8 mouse cellular contexts compared by ENCODE assay signal in the genomic region with DNA sequence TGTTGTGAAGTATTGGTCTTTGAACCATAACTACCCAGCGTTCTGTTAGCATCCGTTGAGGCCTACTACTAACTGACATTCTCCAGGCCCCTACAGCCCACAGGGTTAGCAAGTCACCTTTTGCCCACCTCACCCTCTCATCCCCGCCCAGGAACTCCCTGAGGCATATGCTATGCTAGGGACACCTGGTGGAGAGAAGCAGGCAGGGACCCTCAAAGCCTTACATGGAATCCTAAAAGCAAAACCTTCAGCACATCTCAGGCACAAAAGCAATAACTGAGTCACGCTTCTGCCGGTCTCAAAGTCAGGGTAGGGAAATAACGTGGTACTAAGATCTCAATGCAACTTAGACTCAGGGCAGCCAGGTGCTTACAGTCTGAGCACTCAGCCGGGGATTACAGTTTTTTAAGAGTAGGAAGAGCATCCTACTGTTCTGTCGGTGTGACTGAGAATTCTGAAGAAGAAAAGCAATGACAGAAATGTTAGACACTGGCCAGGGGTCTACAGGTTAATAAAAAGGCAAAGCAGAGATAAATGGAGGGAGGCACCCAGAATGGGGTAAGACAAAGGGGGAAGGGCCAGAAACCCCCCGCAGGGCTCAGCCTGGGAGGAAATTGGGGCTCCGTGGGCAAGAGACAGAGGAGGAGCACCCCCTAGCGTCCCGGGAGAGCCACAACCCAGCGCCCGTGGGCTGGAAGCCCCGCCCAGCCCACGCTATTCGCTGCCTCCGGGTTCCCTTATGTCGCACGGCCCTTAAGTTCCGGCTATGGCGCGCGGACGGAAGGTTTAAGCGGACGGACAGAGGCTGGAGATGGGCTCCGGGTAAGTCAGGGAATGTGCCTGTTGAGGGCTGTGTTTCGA. TPM values are rescaled to one million over a fixed set of nuclear protein-coding genes. Genes with fewer than 3 reads are reported as not detected.
DNase-seq lines count a peak whose midpoint lies in the region; ATAC-seq and TF ChIP-seq lines count a peak whose summit lies in the region.

A gene (plus strand): TSS at position 789 of the 861 bp plus-strand sequence.

- DNase-seq in brain, embryonic 14.5 days (ENCODE audit: low read depth), result peak; percentile 98
- DNase-seq in liver, adult 2 months (ENCODE audit: extremely low read depth, low read depth, low spot score), result peak; percentile 84
- peak; percentile 96 for DNase-seq in splenic B cell, adult 2 months (ENCODE audit: low read depth, low spot score)

- TF ChIP-seq POLR2A in brain, embryonic 14.5 days (IDR thresholded peaks at IDR 0.05; ENCODE audit: borderline replicate concordance, extremely low read depth, insufficient read depth, insufficient read length, poor library complexity, severe bottlenecking), result peak; percentile 42; the same call in 1 of the 2 replicates
- TF ChIP-seq POLR2A in liver, adult 2 months (IDR thresholded peaks at IDR 0.05; ENCODE audit: extremely low read depth, insufficient read depth, low read length), result peak; percentile 85
- peak; percentile 90 for TF ChIP-seq POLR2A in myocyte (IDR thresholded peaks at IDR 0.05; ENCODE audit: insufficient read length, low read depth)

- peaks cover 39% of the 10 kb centered on the region for H3K4me1 ChIP-seq in erythroblast, embryonic 14.5 days (ENCODE audit: control insufficient read depth)
- H3K4me1 ChIP-seq in heart, embryonic 11.5 days (ENCODE audit: control insufficient read depth, insufficient read depth, low read length), result peaks cover 6% of the 10 kb centered on the region
- H3K4me1 ChIP-seq in kidney, embryonic 16.5 days (ENCODE audit: insufficient read depth, low read length), result peaks cover 6% of the 10 kb centered on the region
- peaks cover 9% of the 10 kb centered on the region for H3K4me1 ChIP-seq in liver, adult 2 months (ENCODE audit: control insufficient read depth, insufficient read depth, low read length)

- H3ac ChIP-seq in C2C12 (ENCODE audit: control insufficient read depth, insufficient read length, low read depth) (peak within 1 kb of the TSS; percentile 90), myocyte (ENCODE audit: control insufficient read depth, insufficient read length) (peak within 1 kb of the TSS; percentile 69)

- ATAC-seq in heart, embryonic 11.5 days (replicated peaks; ENCODE audit: insufficient number of reproducible peaks, low FRiP score, low TSS enrichment), result peak; percentile 88
- peak; percentile 98 for ATAC-seq in kidney, embryonic 16.5 days (ENCODE audit: low FRiP score, low TSS enrichment)

- 3% methylated on average over 29 of the region's 29 CpGs for WGBS in heart, embryonic 11.5 days (ENCODE audit: insufficient replicate concordance)
- 3% methylated on average over 29 of the region's 29 CpGs for WGBS in kidney, embryonic 16.5 days
- 13% methylated on average over 29 of the region's 29 CpGs for WGBS in liver, adult 2 months

- H3K79me2 ChIP-seq in C2C12 (ENCODE audit: control insufficient read depth, insufficient read depth) (peaks cover 32% of the 10 kb centered on the region), myocyte (ENCODE audit: control insufficient read depth, insufficient read depth) (peaks cover 13% of the 10 kb centered on the region)
- H3K79me2 ChIP-seq in liver, adult 2 months (ENCODE audit: control insufficient read depth, insufficient read depth, low read length), result 0 out of 2 replicates have a peak, but pooled peaks cover 3% of the 10 kb centered on the region

- peak within 1 kb of the TSS; percentile 83 for H3K4me2 ChIP-seq in heart, embryonic 11.5 days
- H3K4me2 ChIP-seq in kidney, embryonic 16.5 days (replicated peaks; ENCODE audit: low read depth, low read length), result peak within 1 kb of the TSS; percentile 65
- peak within 1 kb of the TSS; percentile 80 for H3K4me2 ChIP-seq in myocyte (ENCODE audit: low read depth)

- peak within 1 kb of the TSS; percentile 98 for H3K9ac ChIP-seq in heart, embryonic 11.5 days (ENCODE audit: low read depth, low read length)
- peak within 1 kb of the TSS; percentile 90 for H3K9ac ChIP-seq in kidney, embryonic 16.5 days (replicated peaks; ENCODE audit: low read length)
- H3K9ac ChIP-seq in liver, adult 2 months (ENCODE audit: low read depth, low read length), result peak within 1 kb of the TSS; percentile 90

- H3K36me3 ChIP-seq in C2C12 (ENCODE audit: control insufficient read depth, insufficient read depth), result peaks cover 14% of the 10 kb centered on the region
- peaks cover 34% of the 10 kb centered on the region for H3K36me3 ChIP-seq in erythroblast, embryonic 14.5 days (ENCODE audit: control insufficient read depth)
- H3K36me3 ChIP-seq in heart, embryonic 11.5 days (ENCODE audit: control insufficient read depth, insufficient read depth, low read length), result peaks cover 8% of the 10 kb centered on the region
- peaks cover 12% of the 10 kb centered on the region for H3K36me3 ChIP-seq in kidney, embryonic 16.5 days (ENCODE audit: insufficient read depth, low read length)
- peaks cover 2% of the 10 kb centered on the region; the same call in 1 of the 2 replicates for H3K36me3 ChIP-seq in liver, adult 2 months (ENCODE audit: control insufficient read depth, insufficient read depth, low read length)
- H3K36me3 ChIP-seq in myocyte (ENCODE audit: control insufficient read depth, insufficient read depth), result peaks cover 3% of the 10 kb centered on the region
- H3K36me3 ChIP-seq in splenic B cell, adult 2 months (ENCODE audit: control insufficient read depth, insufficient read depth, low read length, poor library complexity, severe bottlenecking), result no peaks in the 10 kb centered on the region; the same call in 1 of the 2 replicates

- TF ChIP-seq CTCF in C2C12 (IDR thresholded peaks at IDR 0.05; ENCODE audit: control insufficient read depth, insufficient read depth, insufficient read length), result peak; percentile 90
- peak; percentile 91 for TF ChIP-seq CTCF in brain, embryonic 14.5 days (IDR thresholded peaks at IDR 0.05; ENCODE audit: borderline replicate concordance, extremely low read depth, insufficient read depth, insufficient read length)
- TF ChIP-seq CTCF in liver, adult 2 months (IDR thresholded peaks at IDR 0.05; ENCODE audit: low read depth, low read length), result peak; percentile 87

- peaks cover 10% of the 10 kb centered on the region for H3K79me3 ChIP-seq in C2C12 (ENCODE audit: low read depth)

- no peaks in the 10 kb centered on the region for H3K9me3 ChIP-seq in erythroblast, embryonic 14.5 days (ENCODE audit: control insufficient read depth, low read length)
- H3K9me3 ChIP-seq in heart, embryonic 11.5 days (replicated peaks; ENCODE audit: control insufficient read depth, low read length), result no peaks in the 10 kb centered on the region
- no peaks in the 10 kb centered on the region for H3K9me3 ChIP-seq in kidney, embryonic 16.5 days (ENCODE audit: low read length)

- H3K27me3 ChIP-seq in C2C12 (ENCODE audit: control insufficient read depth, insufficient read depth, insufficient read length), result no peaks in the 10 kb centered on the region
- no peaks in the 10 kb centered on the region for H3K27me3 ChIP-seq in erythroblast, embryonic 14.5 days (ENCODE audit: control insufficient read depth)
- H3K27me3 ChIP-seq in heart, embryonic 11.5 days (ENCODE audit: control insufficient read depth, insufficient read depth, low read length), result no peaks in the 10 kb centered on the region
- no peaks in the 10 kb centered on the region for H3K27me3 ChIP-seq in kidney, embryonic 16.5 days (ENCODE audit: insufficient read depth, low read length)
- H3K27me3 ChIP-seq in liver, adult 2 months (ENCODE audit: control insufficient read depth, insufficient read depth, low read length), result no peaks in the 10 kb centered on the region
- no peaks in the 10 kb centered on the region for H3K27me3 ChIP-seq in myocyte (ENCODE audit: control insufficient read depth, insufficient read depth, insufficient read length)
- no peaks in the 10 kb centered on the region for H3K27me3 ChIP-seq in splenic B cell, adult 2 months (ENCODE audit: control insufficient read depth, insufficient read depth, low read length, poor library complexity, severe bottlenecking)

- H3K4me3 ChIP-seq in C2C12 (ENCODE audit: insufficient read depth, poor library complexity, severe bottlenecking), result peak within 1 kb of the TSS; percentile 43
- peak within 1 kb of the TSS; percentile 73 for H3K4me3 ChIP-seq in erythroblast, embryonic 14.5 days (replicated peaks)
- H3K4me3 ChIP-seq in heart, embryonic 11.5 days (ENCODE audit: low read depth, low read length), result peak within 1 kb of the TSS; percentile 86
- H3K4me3 ChIP-seq in kidney, embryonic 16.5 days (ENCODE audit: low read length), result peak within 1 kb of the TSS; percentile 67
- peak within 1 kb of the TSS; percentile 86 for H3K4me3 ChIP-seq in liver, adult 2 months (ENCODE audit: insufficient read depth, low read depth, low read length)
- H3K4me3 ChIP-seq in myocyte, result peak within 1 kb of the TSS; percentile 60

- peak within 1 kb of the TSS; percentile 90 for H3K27ac ChIP-seq in heart, embryonic 11.5 days (ENCODE audit: low read depth, low read length)
- peak within 1 kb of the TSS; percentile 88 for H3K27ac ChIP-seq in kidney, embryonic 16.5 days (ENCODE audit: low read length)
- peak within 1 kb of the TSS; percentile 69 for H3K27ac ChIP-seq in liver, adult 2 months (replicated peaks; ENCODE audit: insufficient read depth, low read depth, low read length)

TF ChIP-seq in C2C12, 6 proteins besides CTCF, POLR2A, EP300 and RAD21:
- TF ChIP-seq MAX (IDR thresholded peaks at IDR 0.05) (peak; percentile 52), MYOG (IDR thresholded peaks at IDR 0.05; ENCODE audit: control insufficient read depth, extremely low read depth, insufficient read length) (no peak), CEBPB (IDR thresholded peaks at IDR 0.05; ENCODE audit: low read depth) (no peak), USF1 (IDR thresholded peaks at IDR 0.05; ENCODE audit: low read depth) (no peak)

TF ChIP-seq in myocyte, 11 proteins besides CTCF, POLR2A, EP300 and RAD21:
- TF ChIP-seq POLR2AphosphoS2 (IDR thresholded peaks at IDR 0.05; ENCODE audit: insufficient read length, low read depth) (peak; percentile 87), MAX (IDR thresholded peaks at IDR 0.05; ENCODE audit: low read depth) (no peak), REST (IDR thresholded peaks at IDR 0.05; ENCODE audit: insufficient read depth, insufficient read length) (peak; percentile 30), MYOG (IDR thresholded peaks at IDR 0.05; ENCODE audit: control insufficient read depth in 1 of 3, insufficient read depth in 1 of 3, insufficient read length in 2 of 3, low read depth in 2 of 3) (peak in 2 of 3 experiments; percentile 8 to 38), MYOD1 (IDR thresholded peaks at IDR 0.05; ENCODE audit: control insufficient read depth in 1 of 3, insufficient read length in 2 of 3, low read depth in 2 of 3) (no peak), E2F4 (IDR thresholded peaks at IDR 0.05; ENCODE audit: insufficient read depth) (peak; percentile 41)

RNA-seq across cellular contexts. Expression of the gene that starts here (rescaled TPM):
- polyA plus RNA-seq in C2C12 (2012; fragmentation: generic; extraction: Trizol) (20.5 TPM), myocyte (2012; fragmentation: generic; extraction: Trizol) (19.4 TPM)
- polyA plus RNA-seq in brain, embryonic 14.5 days (2012; rRNA removed), result 33.5 and 35.6 TPM in 2 replicates
- 3.3 and 3.8 TPM in 2 replicates for polyA plus RNA-seq in erythroblast, embryonic 14.5 days (2012)
- polyA plus RNA-seq in heart, embryonic 11.5 days (2014; fragmentation: Nextera tagmentation; extraction: Ambion mirVana), result 50.6 and 52.2 TPM in 2 replicates
- polyA plus RNA-seq in kidney, embryonic 16.5 days (2015; fragmentation: Nextera tagmentation; extraction: Ambion mirVana), result 59.8 and 66.8 TPM in 2 replicates
- 5.4 and 6.7 TPM in 2 replicates for total RNA-seq in liver, adult 2 months (2014; rRNA removed)
- polyA plus RNA-seq in liver, adult 2 months (2012; rRNA removed), result 4.7 and 5.7 TPM in 2 replicates

Comparison
In these comparisons a context has a peak if more than half of its experiments do, and no peak if none do; other contexts are left out.
1. Peak in every context shown above with its lines: DNase-seq, ATAC-seq, H3K4me3 ChIP-seq and H3K27ac ChIP-seq.